Mouse (Mus musculus) MEL (cell line): Measurements from ENCODE around the gene Gm49355.
A peak's percentile ranks its signal among the peaks of the same experiment; 100 is the strongest.

ENCODE experiments used
- CHD1 ChIP-seq: IDR thresholded peaks from 2 replicates; pipeline ENCODE4 v1.6.1; 2012; ENCODE audit warnings: low read depth, mild to moderate bottlenecking, inconsistent platforms, low read length, improper control_type of control experiment
- MAX ChIP-seq: IDR thresholded peaks from 2 replicates; pipeline ENCODE4 v1.6.1; 2011; ENCODE audit warnings: low read length, improper control_type of control experiment
- POLR2A ChIP-seq, 2 experiments: IDR thresholded peaks; 2 replicates each; pipeline ENCODE4 v1.6.1; 2011 to 2012; ENCODE audit warnings: low read length in 2 of 2, mild to moderate bottlenecking in 2 of 2, control low read depth in 1 of 2, improper control_type of control experiment in 1 of 2, low read depth in 1 of 2, moderate library complexity in 1 of 2; ENCODE audit not compliant: control insufficient read depth in 1 of 2, insufficient read depth in 1 of 2, poor library complexity in 1 of 2
- POLR2AphosphoS2 ChIP-seq: IDR thresholded peaks from 2 replicates; pipeline ENCODE4 v1.6.1; 2011; ENCODE audit warnings: low read length, improper control_type of control experiment
- SIN3A ChIP-seq: IDR thresholded peaks from 2 replicates; pipeline ENCODE4 v1.6.1; 2012; ENCODE audit warnings: low read length, improper control_type of control experiment, inconsistent platforms

- TF ChIP-seq POLR2AphosphoS2 = peak; percentile 46; the same call in 1 of the 2 replicates
- TF ChIP-seq POLR2A (IDR thresholded peaks at IDR 0.05; ENCODE audit: control insufficient read depth in 1 of 2, insufficient read depth in 1 of 2, low read depth in 1 of 2, low read length in 2 of 2, poor library complexity in 1 of 2) = peak; percentile 39 to 75; a peak in 3 of 4 replicates
- TF ChIP-seq SIN3A = peak; percentile 31; the same call in 1 of the 2 replicates
- no peak for TF ChIP-seq CHD1
- no peak for TF ChIP-seq MAX
Measured at GRCm38 (mm10) chr14:12284141-12284912, 551 bp downstream of the Gm49355 start, which contains the start of gene 3830406C13Rik.
